Mouse (Mus musculus): ENCODE measurements at regions not wholly inside any gene's neighbourhood (a gene's known extent, or its start where the extent isn't known, plus 50 kb on each side); places are given as distances from the start of the nearest gene placed in this dataset.

DNA sequence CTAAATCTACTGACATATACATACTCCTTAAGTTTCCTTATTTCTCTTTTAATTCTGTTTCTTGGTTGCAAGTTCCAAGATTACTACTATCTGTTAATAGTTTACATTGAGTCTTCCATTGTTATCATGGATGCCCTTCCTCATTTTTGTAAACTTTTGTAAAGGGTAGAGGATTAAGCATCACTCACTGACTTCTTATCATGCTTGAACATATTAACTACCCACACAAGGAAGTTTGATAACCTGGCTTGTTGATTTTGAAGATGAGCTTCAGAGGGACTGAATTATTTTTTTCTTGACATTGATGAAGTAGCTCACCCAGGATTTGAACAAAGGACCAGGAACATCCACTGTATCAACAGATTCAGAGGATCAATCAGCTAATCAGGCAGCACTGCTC is 162.8 kb upstream of the Fam98a start:
- no peaks in the 10 kb centered on the region for H3K36me3 ChIP-seq (ENCODE audit: control insufficient read depth, insufficient read depth, low read length, poor library complexity, severe bottlenecking)
- in situ Hi-C loops (cut with MboI; ENCODE audit: low sequenced_read_pairs in 2 of 2, unreplicated experiment in 2 of 2) = no loop called here
- H3K9ac ChIP-seq (ENCODE audit: insufficient read depth, low read depth, low read length, poor library complexity, severe bottlenecking) = no peak overlapping the region
- TF ChIP-seq CHD2 (IDR thresholded peaks at IDR 0.05; ENCODE audit: low read depth, low read length) (no peak), HCFC1 (IDR thresholded peaks at IDR 0.05; ENCODE audit: borderline replicate concordance, insufficient read depth, low read length) (no peak), ZC3H11A (IDR thresholded peaks at IDR 0.05; ENCODE audit: borderline replicate concordance, low read depth, low read length) (no peak)
- H3K4me1 ChIP-seq (ENCODE audit: control insufficient read depth in 2 of 2, insufficient read depth in 2 of 2, low read length in 2 of 2, poor library complexity in 1 of 2) = no peaks in the 10 kb centered on the region
- H3K9me3 ChIP-seq (ENCODE audit: control insufficient read depth, insufficient read depth, low read depth, low read length) = no peaks in the 10 kb centered on the region
- DNase-seq (ENCODE audit: low read depth, low spot score) = no peak
- no peak overlapping the region for H3K4me3 ChIP-seq (ENCODE audit: insufficient read depth in 1 of 2, low read depth in 1 of 2, low read length in 2 of 2, poor library complexity in 1 of 2, severe bottlenecking in 1 of 2)
- H3K27ac ChIP-seq (ENCODE audit: insufficient read depth, low read depth, low read length, poor library complexity, severe bottlenecking) = no peak overlapping the region

GRCm38 (mm10) chr17:75714059-75714458 is 162.3 kb upstream of the Fam98a start:
- no peaks in the 10 kb centered on the region for H3K4me1 ChIP-seq (ENCODE audit: control insufficient read depth in 2 of 2, insufficient read depth in 2 of 2, low read length in 2 of 2, poor library complexity in 1 of 2)
- no peaks in the 10 kb centered on the region for H3K9me3 ChIP-seq (ENCODE audit: control insufficient read depth, insufficient read depth, low read depth, low read length)
- H3K9ac ChIP-seq (ENCODE audit: insufficient read depth, low read depth, low read length, poor library complexity, severe bottlenecking) = no peak overlapping the region
- in situ Hi-C loops (cut with MboI; ENCODE audit: low sequenced_read_pairs in 2 of 2, unreplicated experiment in 2 of 2) = no loop called here
- no peak for TF ChIP-seq MAFK (IDR thresholded peaks at IDR 0.05; ENCODE audit: insufficient read depth, low read depth, low read length)
- TF ChIP-seq CHD2 (IDR thresholded peaks at IDR 0.05; ENCODE audit: low read depth, low read length) = no peak
- no peak for TF ChIP-seq ZC3H11A (IDR thresholded peaks at IDR 0.05; ENCODE audit: borderline replicate concordance, low read depth, low read length)
- no peak for TF ChIP-seq ZNF384 (IDR thresholded peaks at IDR 0.05; ENCODE audit: low read depth, low read length)
- TF ChIP-seq HCFC1 (IDR thresholded peaks at IDR 0.05; ENCODE audit: borderline replicate concordance, insufficient read depth, low read length) = no peak
- no peak overlapping the region for H3K27ac ChIP-seq (ENCODE audit: insufficient read depth, low read depth, low read length, poor library complexity, severe bottlenecking)
- H3K4me3 ChIP-seq (ENCODE audit: insufficient read depth in 1 of 2, low read depth in 1 of 2, low read length in 2 of 2, poor library complexity in 1 of 2, severe bottlenecking in 1 of 2) = no peak overlapping the region
- H3K36me3 ChIP-seq (ENCODE audit: control insufficient read depth, insufficient read depth, low read length, poor library complexity, severe bottlenecking) = no peaks in the 10 kb centered on the region
- no peak for DNase-seq (ENCODE audit: low read depth, low spot score)

DNA sequence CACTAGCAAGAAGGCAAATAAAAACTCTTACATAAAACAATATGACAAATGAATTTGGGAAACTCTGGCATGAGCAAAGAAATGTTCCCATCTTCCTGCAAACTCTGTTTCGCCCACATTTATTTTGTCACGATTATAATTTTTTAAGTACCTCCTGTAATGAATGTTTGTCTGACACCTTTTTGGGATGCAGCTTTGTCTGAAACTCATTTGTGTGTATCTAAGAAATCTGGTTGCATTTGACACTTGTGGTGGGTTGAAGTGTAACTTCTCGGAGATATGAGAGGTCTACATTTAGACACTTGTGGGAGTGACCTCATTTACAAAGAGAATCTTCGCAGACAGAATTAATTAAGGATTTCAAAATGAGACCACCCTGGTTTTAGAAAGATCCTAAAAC is 155.9 kb upstream of the Fam98a start:
- Histone ChIP-seq H3K36me3 (ENCODE audit: control insufficient read depth, insufficient read depth, low read length, poor library complexity, severe bottlenecking) (no peaks in the 10 kb centered on the region), H3K9me3 (ENCODE audit: control insufficient read depth, insufficient read depth, low read depth, low read length) (no peaks in the 10 kb centered on the region), H3K4me1 (ENCODE audit: control insufficient read depth in 2 of 2, insufficient read depth in 2 of 2, low read length in 2 of 2, poor library complexity in 1 of 2) (no peaks in the 10 kb centered on the region), H3K4me3 (ENCODE audit: insufficient read depth in 1 of 2, low read depth in 1 of 2, low read length in 2 of 2, poor library complexity in 1 of 2, severe bottlenecking in 1 of 2) (no peak overlapping the region), H3K9ac (ENCODE audit: insufficient read depth, low read depth, low read length, poor library complexity, severe bottlenecking) (no peak overlapping the region), H3K27ac (ENCODE audit: insufficient read depth, low read depth, low read length, poor library complexity, severe bottlenecking) (no peak overlapping the region)
- no peak for DNase-seq (ENCODE audit: low read depth, low spot score)
- in situ Hi-C loops (cut with MboI; ENCODE audit: low sequenced_read_pairs in 2 of 2, unreplicated experiment in 2 of 2) = no loop called here
- TF ChIP-seq ZC3H11A (IDR thresholded peaks at IDR 0.05; ENCODE audit: borderline replicate concordance, low read depth, low read length) = no peak
- TF ChIP-seq ZNF384 (IDR thresholded peaks at IDR 0.05; ENCODE audit: low read depth, low read length) = no peak
- TF ChIP-seq HCFC1 (IDR thresholded peaks at IDR 0.05; ENCODE audit: borderline replicate concordance, insufficient read depth, low read length) = no peak
- TF ChIP-seq MAFK (IDR thresholded peaks at IDR 0.05; ENCODE audit: insufficient read depth, low read depth, low read length) = no peak
- no peak for TF ChIP-seq CHD2 (IDR thresholded peaks at IDR 0.05; ENCODE audit: low read depth, low read length)

DNA sequence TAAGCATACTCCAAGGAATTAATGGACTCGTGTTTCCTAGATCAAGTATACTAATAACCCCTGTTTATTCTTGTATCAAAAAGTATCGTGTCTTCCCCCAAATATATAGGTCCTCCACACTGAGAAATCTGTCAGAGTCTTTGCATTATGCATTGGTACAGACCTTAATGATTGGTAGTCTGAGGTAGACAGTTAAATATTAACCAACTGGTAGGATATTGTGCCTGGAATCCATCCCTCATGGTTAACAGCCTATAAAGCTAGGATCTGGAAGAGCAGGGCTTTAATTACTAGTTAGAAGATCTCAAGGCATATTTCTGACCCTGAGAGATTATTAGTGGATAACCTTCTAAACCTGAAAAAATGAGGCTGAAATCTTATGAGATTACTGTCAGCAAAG is 153.6 kb upstream of the Fam98a start:
- H3K9me3 ChIP-seq (ENCODE audit: control insufficient read depth, insufficient read depth, low read depth, low read length) = no peaks in the 10 kb centered on the region
- no peak overlapping the region for H3K27ac ChIP-seq (ENCODE audit: insufficient read depth, low read depth, low read length, poor library complexity, severe bottlenecking)
- H3K4me3 ChIP-seq (ENCODE audit: insufficient read depth in 1 of 2, low read depth in 1 of 2, low read length in 2 of 2, poor library complexity in 1 of 2, severe bottlenecking in 1 of 2) = no peak overlapping the region
- no peak for DNase-seq (ENCODE audit: low read depth, low spot score)
- H3K36me3 ChIP-seq (ENCODE audit: control insufficient read depth, insufficient read depth, low read length, poor library complexity, severe bottlenecking) = no peaks in the 10 kb centered on the region
- no peak for TF ChIP-seq CHD2 (IDR thresholded peaks at IDR 0.05; ENCODE audit: low read depth, low read length)
- no peak for TF ChIP-seq ZNF384 (IDR thresholded peaks at IDR 0.05; ENCODE audit: low read depth, low read length)
- TF ChIP-seq MAFK (IDR thresholded peaks at IDR 0.05; ENCODE audit: insufficient read depth, low read depth, low read length) = no peak
- no peak for TF ChIP-seq HCFC1 (IDR thresholded peaks at IDR 0.05; ENCODE audit: borderline replicate concordance, insufficient read depth, low read length)
- TF ChIP-seq ZC3H11A (IDR thresholded peaks at IDR 0.05; ENCODE audit: borderline replicate concordance, low read depth, low read length) = no peak
- H3K4me1 ChIP-seq (ENCODE audit: control insufficient read depth in 2 of 2, insufficient read depth in 2 of 2, low read length in 2 of 2, poor library complexity in 1 of 2) = no peaks in the 10 kb centered on the region
- H3K9ac ChIP-seq (ENCODE audit: insufficient read depth, low read depth, low read length, poor library complexity, severe bottlenecking) = no peak overlapping the region
- in situ Hi-C loops (cut with MboI; ENCODE audit: low sequenced_read_pairs in 2 of 2, unreplicated experiment in 2 of 2) = no loop called here

DNA sequence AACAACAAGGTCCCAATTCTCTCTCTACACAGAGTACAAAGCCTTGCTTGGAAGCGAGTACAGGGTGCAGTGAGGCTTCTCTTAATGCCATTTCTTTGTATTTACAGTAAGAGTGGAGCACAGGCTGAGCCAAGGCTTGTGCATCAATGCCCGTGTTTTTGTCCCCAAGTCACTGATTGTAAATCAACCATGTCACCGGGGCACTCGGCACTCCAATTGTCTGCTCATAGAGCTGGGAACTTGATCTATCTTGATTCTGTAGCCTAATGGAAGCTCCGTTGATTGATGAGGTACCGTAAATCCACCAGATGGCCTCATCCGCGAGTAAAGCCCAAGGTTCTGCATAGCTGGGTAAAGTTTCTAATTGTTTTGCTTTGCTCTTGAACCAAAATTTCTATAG is 152.1 kb upstream of the Fam98a start:
- TF ChIP-seq ZNF384 (IDR thresholded peaks at IDR 0.05; ENCODE audit: low read depth, low read length) = no peak
- no peak for DNase-seq (ENCODE audit: low read depth, low spot score)
- no peak overlapping the region for H3K4me3 ChIP-seq (ENCODE audit: insufficient read depth in 1 of 2, low read depth in 1 of 2, low read length in 2 of 2, poor library complexity in 1 of 2, severe bottlenecking in 1 of 2)
- in situ Hi-C loops (cut with MboI; ENCODE audit: low sequenced_read_pairs in 2 of 2, unreplicated experiment in 2 of 2) = no loop called here
- H3K36me3 ChIP-seq (ENCODE audit: control insufficient read depth, insufficient read depth, low read length, poor library complexity, severe bottlenecking) = no peaks in the 10 kb centered on the region
- no peaks in the 10 kb centered on the region for H3K9me3 ChIP-seq (ENCODE audit: control insufficient read depth, insufficient read depth, low read depth, low read length)
- H3K4me1 ChIP-seq (ENCODE audit: control insufficient read depth in 2 of 2, insufficient read depth in 2 of 2, low read length in 2 of 2, poor library complexity in 1 of 2) = no peaks in the 10 kb centered on the region
- no peak overlapping the region for H3K9ac ChIP-seq (ENCODE audit: insufficient read depth, low read depth, low read length, poor library complexity, severe bottlenecking)
- H3K27ac ChIP-seq (ENCODE audit: insufficient read depth, low read depth, low read length, poor library complexity, severe bottlenecking) = no peak overlapping the region
